Mouse (Mus musculus): ENCODE data around the gene Lsm10.

DNA sequence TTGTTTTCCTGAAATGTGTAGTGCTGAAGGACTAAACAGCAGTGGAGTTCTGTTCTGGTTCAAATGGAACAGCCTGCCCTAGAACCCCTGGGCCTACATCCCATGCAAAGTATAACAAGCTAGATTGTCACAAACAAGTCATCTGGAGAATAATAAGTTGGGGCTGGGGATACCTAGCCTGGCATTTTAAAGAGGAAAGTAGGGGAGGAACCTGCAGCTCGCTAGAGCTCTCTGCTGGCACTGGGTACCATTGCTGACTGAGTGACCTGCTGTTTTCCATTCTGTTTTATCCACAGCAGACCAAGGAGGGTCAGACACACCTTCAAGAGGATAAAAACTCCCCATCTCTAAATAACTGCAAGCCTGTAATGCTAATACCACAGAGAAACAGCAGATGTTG lies 33.6 kb upstream of the Lsm10 start:
- TF ChIP-seq GATA1 (IDR thresholded peaks at IDR 0.05; ENCODE audit: borderline replicate concordance, low read length): no peak
- TF ChIP-seq CTCF (IDR thresholded peaks at IDR 0.05; ENCODE audit: low read depth, low read length): 0 out of 2 replicates have a peak, but pooled peaks have one; percentile 40
- no peak for TF ChIP-seq TAL1 (conservative IDR thresholded peaks at IDR 0.05; ENCODE audit: low read depth, low read length)
- TF ChIP-seq GATA2 (IDR thresholded peaks at IDR 0.05; ENCODE audit: borderline replicate concordance, low read depth, low read length): no peak
